Mouse (Mus musculus): ENCODE measurements around the gene Hmga1.

Hmga1 gene

GRCm38 (mm10) chr17:27588231-27588630, 31.9 kb downstream of the Hmga1 start:
- no peak for DNase-seq (ENCODE audit: low read depth, low spot score)

DNA sequence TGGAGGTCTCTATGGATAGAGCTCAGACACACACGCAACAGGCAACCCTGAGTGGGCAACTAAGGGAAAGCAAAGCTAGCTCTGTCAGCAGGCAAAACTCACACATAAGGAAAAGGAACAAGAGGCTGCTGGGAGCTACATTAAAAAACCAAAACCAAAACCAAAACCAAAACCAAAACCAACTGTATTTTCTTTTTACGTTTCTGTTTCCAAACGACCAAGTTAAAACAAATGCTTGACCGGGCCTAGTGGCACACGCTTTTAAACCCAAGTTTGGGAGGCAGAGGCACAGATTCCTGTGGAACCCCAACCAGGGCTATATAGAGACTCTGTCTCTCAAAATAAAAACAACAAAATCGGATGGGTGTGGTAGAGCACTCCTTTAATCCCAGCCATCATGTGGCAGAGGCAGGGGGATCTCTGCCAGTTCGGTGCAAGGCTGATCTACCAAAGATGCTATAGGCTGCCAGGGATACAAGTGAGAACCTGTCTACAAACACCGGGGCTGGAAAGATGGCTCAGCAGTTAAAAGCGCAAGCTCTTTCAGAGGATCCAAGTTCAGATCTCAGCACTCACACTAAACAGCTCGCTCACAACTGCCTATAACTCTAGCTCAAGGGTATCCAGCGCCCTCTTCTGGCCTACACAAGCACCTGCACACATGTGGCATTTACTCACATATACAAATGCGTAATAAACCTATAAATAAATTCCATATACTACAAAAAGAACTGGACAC, 35.7 kb downstream of the Hmga1 start:
- DNase-seq (ENCODE audit: low read depth, low spot score) = no peak

- DNase-seq (ENCODE audit: low read depth, low spot score) = no peak
These were observed 36.2 kb downstream of the Hmga1 start for GRCm38 (mm10) chr17:27592565-27592910.

DNA sequence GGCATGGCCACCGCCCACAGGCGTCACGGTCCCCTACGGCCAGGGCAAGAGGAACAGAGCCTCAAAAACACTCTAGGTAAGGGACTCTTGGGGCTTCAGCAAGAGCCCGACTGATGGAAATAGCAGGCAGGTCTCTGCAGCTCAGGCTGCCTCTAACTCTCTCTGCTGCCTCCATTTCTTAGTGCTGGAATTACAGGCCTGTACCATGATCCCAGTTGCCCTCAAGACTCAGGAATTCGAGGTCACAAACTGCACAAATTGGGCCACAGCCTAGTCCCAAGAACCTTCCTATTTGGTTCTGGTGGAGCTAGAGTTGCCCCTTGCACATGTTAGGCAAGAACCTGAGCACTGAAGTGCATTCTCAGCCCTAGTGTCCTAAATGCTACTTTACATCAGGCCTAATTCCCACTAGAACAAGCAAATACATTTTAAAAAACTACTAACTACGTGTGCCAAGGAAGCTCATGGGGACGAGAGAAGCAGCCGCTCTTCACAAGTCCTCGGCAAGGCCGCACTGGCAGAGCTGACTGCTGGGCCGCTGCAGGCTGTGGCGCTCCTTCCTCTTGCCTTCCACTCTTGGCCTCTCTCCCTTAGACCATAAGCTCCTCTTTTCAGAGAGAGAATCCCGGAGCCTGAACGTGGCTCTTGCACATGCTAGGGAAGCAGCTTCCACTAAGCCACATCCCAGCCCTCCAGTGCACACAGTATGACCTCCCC, 39.5 kb downstream of the Hmga1 start:
- no peak for DNase-seq (ENCODE audit: low read depth, low spot score)

DNA sequence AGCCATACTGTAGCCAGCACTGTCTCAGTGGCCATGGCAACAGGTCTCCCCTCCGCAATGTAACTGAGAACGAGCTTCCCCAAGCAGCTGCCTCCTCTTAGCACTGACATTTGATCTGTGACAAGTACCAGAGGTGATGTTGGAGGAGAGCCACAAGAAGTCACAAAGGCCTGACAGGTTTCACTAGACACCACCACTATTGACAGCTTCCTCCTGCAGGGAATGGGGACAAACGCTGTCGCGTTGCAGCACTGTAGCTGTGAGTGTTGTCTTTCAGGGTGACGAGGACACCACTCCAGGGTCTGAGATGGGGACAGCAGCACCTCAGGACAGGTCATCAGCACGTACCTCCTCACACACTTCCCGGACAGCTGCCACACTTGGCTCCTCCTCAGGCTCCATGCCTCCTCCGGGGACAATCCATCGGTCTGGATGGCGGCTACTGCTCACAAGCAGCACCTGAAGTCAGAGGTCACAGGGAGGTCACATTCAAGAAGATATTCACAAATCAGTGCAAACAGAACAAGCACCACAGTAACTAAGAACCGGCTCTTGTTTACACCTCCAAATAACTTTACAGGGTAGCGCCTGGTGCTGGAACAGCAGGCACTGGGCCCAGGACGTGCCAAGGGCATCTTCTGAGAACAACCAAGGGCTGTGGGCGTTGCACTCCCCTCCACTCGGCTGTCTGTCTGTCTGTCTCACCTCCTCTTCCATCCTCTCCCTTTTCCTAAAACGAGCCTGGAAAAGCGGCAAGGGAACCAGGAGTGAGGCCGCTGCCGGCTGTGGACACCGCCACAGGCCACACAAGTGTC, 40.3 kb downstream of the Hmga1 start:
- no peak for DNase-seq (ENCODE audit: low read depth, low spot score)

GRCm38 (mm10) chr17:27600286-27600685, 44.0 kb downstream of the Hmga1 start:
- DNase-seq (ENCODE audit: low read depth, low spot score) = no peak

- DNase-seq (ENCODE audit: low read depth, low spot score) = no peak
These were observed 44.6 kb downstream of the Hmga1 start for GRCm38 (mm10) chr17:27600869-27601268.

- no peak for DNase-seq (ENCODE audit: low read depth, low spot score)
These were observed 46.7 kb downstream of the Hmga1 start for GRCm38 (mm10) chr17:27603036-27603435.

DNA sequence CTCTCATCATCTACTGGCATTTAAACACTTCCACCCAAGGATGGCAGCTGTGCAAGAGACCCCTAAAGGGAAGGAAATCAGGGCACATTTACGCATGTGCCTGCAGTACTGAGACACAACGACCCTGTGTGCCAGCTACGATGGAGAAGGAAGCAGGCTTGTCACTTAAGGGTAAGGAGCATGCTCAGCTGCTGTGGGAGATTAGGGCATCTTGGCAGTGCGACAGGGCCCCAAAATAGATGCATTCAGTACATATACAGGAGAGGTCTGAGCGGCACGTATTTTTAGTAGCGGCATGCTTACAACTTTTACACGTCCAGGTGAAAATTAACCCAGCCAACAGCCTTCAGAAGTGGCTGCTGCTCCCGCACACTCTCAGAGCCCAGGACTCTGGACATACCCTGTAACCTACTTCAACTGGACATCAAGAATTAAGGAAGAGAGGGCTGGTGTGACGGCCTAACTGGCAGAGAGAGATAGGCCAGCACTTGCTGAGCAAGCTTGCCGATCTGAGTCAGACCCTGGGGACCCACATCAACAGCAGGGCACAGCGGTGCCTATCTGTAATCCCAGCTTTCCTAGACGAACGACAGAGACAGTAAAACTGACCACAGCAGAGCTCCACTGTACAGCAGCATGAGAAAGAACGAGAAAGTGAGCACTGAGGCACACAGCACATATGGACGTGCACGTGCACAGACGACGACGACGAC, 47.4 kb downstream of the Hmga1 start:
- DNase-seq (ENCODE audit: low read depth, low spot score) = no peak

- no peak for DNase-seq (ENCODE audit: low read depth, low spot score)
These were observed 53.3 kb downstream of the Hmga1 start for GRCm38 (mm10) chr17:27609576-27609975.

DNA sequence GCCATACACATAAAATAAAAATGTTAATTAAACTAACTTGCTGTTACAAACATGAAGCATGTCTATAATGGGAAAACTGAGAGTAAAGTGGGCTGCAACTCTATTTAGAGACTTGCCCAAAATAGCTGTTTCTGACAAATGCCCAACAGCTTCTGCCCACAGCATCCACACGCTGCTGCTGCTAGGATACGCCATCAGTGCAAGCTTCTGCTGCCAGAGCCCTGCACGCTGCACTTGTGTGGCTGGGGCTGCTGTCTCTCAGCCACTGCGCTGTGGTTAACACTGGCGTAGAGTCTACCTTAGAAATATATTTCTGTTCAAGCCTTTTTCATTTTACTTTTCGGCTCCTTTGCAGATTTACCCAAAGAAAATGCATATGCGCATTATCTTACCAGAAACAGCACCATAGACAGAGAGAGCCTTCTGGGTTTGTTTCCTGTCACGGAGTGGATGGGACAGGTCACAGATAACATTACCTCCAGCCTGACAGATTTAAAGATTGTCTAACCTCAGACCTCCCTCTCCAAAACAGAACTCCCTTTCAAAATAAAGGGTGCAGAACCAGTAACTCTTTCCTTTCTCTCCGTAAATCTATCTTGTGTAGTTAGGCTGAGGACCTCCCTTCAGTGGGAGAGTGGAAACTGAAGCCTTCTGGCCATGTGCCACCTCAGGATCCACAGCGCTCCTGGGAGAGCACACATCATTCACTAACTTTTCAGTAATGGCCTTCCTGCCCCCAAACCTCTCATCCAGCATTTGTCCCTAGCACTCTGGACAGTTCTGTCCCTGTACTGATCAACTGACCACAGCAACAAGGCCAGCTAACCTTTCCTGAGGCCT, 54.6 kb downstream of the Hmga1 start:
- DNase-seq (ENCODE audit: low read depth, low spot score) = no peak

- DNase-seq (ENCODE audit: low read depth, low spot score) = no peak
These were observed 55.2 kb downstream of the Hmga1 start for GRCm38 (mm10) chr17:27611519-27611884.

DNA sequence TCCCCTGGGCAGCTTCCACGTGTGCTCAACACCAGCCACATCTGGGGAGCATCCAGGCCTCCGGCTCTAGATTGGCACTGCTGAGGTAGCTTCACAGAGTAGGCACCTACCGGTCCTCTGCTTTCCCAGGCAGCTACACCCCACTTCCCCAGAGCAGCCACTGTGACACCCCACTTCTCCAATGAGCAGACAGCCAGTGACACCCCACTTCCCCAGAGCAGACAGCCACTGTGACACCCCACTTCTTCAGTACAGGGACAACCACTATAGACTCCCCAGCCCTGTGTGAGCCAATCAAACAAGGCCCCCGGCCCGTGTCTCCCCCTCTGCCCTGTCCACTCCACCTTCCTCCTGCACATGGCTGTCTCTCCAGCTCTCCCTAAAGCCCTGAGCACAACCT, 55.7 kb downstream of the Hmga1 start:
- DNase-seq (ENCODE audit: low read depth, low spot score) = no peak

DNA sequence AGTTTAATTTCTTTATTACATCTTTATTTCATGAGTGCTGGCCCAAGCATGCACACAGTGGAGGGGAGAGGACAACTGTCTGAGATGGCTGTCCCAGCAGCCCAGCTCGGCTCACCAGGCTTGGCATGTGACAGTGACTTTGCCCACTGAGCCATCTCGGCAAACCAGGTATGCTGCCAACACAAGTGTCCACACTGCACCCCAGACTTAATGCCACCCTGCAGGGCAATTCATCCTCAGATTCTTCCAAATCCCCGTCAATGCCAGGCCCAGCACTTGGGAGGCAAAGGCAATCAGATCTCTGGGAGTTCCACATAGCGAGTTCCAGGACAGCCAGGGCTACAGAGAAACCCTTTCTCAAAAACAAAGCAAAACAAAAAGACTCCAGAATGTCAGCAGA, 56.7 kb downstream of the Hmga1 start:
- no peak for DNase-seq (ENCODE audit: low read depth, low spot score)

Measured in brain, embryonic 18.5 days (tissue).